Mouse (Mus musculus) forebrain, embryonic 14.5 days (tissue): ENCODE results near the gene Mamstr. TPM values are rescaled to one million over a fixed set of nuclear protein-coding genes. Genes with fewer than 3 reads are reported as not detected.

Experiments
- ATAC-seq: fragments of 200-750 bp; cut with Nextera tagmentation; 2 replicates; pipeline ENCODE4 v1.8.0; 2017; ENCODE audit warnings: mild to moderate bottlenecking, moderate library complexity
- DNase-seq: peaks from one replicate; pipeline ENCODE4 v3.0.0-alpha.2; 2015; ENCODE audit warnings: low spot score
- H3K27ac ChIP-seq: fragments of 300-500 bp; sonication (generic); 2 replicates; pipeline ENCODE4 v1.5.1; 2014; ENCODE audit warnings: low read depth, mild to moderate bottlenecking, control low read depth, low read length, moderate library complexity
- H3K27me3 ChIP-seq: fragments of 300-500 bp; sonication (generic); replicated peaks from 2 replicates; pipeline ENCODE4 v1.6.1; 2014; ENCODE audit warnings: low read length, control low read depth, mixed read lengths; ENCODE audit not compliant: control insufficient read depth, insufficient read depth
- H3K36me3 ChIP-seq: fragments of 300-500 bp; sonication (generic); 2 replicates; pipeline ENCODE4 v1.6.1; 2014; ENCODE audit warnings: low read length, control low read depth; ENCODE audit not compliant: control insufficient read depth, insufficient read depth
- H3K4me1 ChIP-seq: fragments of 300-500 bp; sonication (generic); 2 replicates; pipeline ENCODE4 v1.6.1; 2014; ENCODE audit warnings: antibody characterized with exemption, low read length, control low read depth; ENCODE audit not compliant: control insufficient read depth, insufficient read depth
- H3K4me2 ChIP-seq: fragments of 300-500 bp; sonication (generic); 2 replicates; pipeline ENCODE4 v1.6.1; 2014; ENCODE audit warnings: mild to moderate bottlenecking, control low read depth, low read length
- H3K4me3 ChIP-seq: fragments of 300-500 bp; sonication (generic); 2 replicates; pipeline ENCODE4 v1.5.1; 2014; ENCODE audit warnings: low read depth, low read length, control low read depth
- H3K9ac ChIP-seq: fragments of 300-500 bp; sonication (generic); 2 replicates; pipeline ENCODE4 v1.6.1; 2014; ENCODE audit warnings: mild to moderate bottlenecking, low read length, control low read depth, moderate library complexity
- H3K9me3 ChIP-seq: fragments of 300-500 bp; sonication (generic); replicated peaks from 2 replicates; pipeline ENCODE4 v1.6.1; 2016; ENCODE audit warnings: low read length, control low read depth, mixed read lengths; ENCODE audit not compliant: control insufficient read depth
- WGBS: fragments of 180-500 bp; shearing (Covaris S2); extraction: QIAGEN DNeasy Blood & Tissue Kit; methylation state at CpG from one replicate; pipeline ENCODE4 v1.1.7; 2014; 5-methylcytosine and 5-hydroxymethylcytosine counted together
- polyA plus RNA-seq: library from polyadenylated mRNA; unstranded; fragments of >200 nt; fragmentation: Nextera tagmentation; extraction: Ambion mirVana; gene quantifications from 2 replicates; pipeline ENCODE4 v1.2.1, GENCODE M21; 2014

Gene Mamstr
- polyA plus RNA-seq = 1.3 and 1.9 TPM in 2 replicates

DNA sequence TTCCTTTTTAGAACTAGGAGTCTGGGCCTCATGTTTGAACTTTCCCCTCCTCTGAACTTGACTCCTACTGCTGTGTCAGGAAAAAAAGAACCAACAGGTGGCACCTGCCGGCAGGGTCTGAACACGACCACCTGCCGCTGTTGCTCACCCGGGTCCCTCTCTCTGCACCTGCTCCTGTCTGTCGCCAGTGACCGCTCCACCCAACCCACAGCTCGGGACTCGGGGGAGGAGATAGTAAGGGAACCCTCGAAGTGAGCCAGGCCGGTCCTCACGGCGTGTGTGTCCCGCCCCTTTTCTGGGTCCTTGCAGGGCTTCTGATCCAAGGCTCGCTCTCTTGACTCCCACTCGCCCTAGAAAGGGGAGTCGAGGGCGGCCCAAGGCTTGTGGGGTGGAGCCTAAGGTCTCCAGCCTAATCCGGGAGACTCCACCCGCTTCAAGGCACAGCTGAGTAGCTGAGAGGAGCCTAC, at the start of gene Mamstr:
Gene Mamstr (plus strand): TSS at position 417 of the 467 bp plus-strand sequence.
- Histone ChIP-seq H3K4me3 (no peak within 1 kb of the TSS), H3K4me1 (peaks cover 11% of the 10 kb centered on the region), H3K27ac (no peak within 1 kb of the TSS), H3K36me3 (no peaks in the 10 kb centered on the region; the same call in 1 of the 2 replicates), H3K9me3 (no peaks in the 10 kb centered on the region), H3K4me2 (no peak within 1 kb of the TSS), H3K9ac (no peak within 1 kb of the TSS), H3K27me3 (no peaks in the 10 kb centered on the region)
- DNase-seq = no peak
- WGBS = 28% methylated on average over 19 of the region's 19 CpGs
- ATAC-seq = no peak

GRCm38 (mm10) chr7:45590874-45591273, 48.9 kb upstream of the Mamstr start:
- no peaks in the 10 kb centered on the region for H3K27me3 ChIP-seq
- H3K27ac ChIP-seq = no peak overlapping the region
- no peak overlapping the region for H3K4me3 ChIP-seq
- peaks cover 1% of the 10 kb centered on the region; the same call in 1 of the 2 replicates for H3K36me3 ChIP-seq
- H3K4me1 ChIP-seq = no peaks in the 10 kb centered on the region
- no peak overlapping the region for H3K9ac ChIP-seq
- no peak for ATAC-seq
- DNase-seq = peak; percentile 25
- H3K4me2 ChIP-seq = no peak overlapping the region
- no peaks in the 10 kb centered on the region for H3K9me3 ChIP-seq
- WGBS = 63% methylated on average over 3 of the region's 3 CpGs

- no peaks in the 10 kb centered on the region for H3K27me3 ChIP-seq
- H3K4me2 ChIP-seq = no peak overlapping the region
- no peaks in the 10 kb centered on the region for H3K36me3 ChIP-seq
- H3K4me1 ChIP-seq = no peaks in the 10 kb centered on the region
- ATAC-seq = no peak
- no peak overlapping the region for H3K4me3 ChIP-seq
- DNase-seq = no peak
- 80% methylated on average over 7 of the region's 7 CpGs for WGBS
- H3K27ac ChIP-seq = no peak overlapping the region
- H3K9me3 ChIP-seq = no peaks in the 10 kb centered on the region
- no peak overlapping the region for H3K9ac ChIP-seq
Observed at GRCm38 (mm10) chr7:45591880-45592279, 47.9 kb upstream of the Mamstr start.

DNA sequence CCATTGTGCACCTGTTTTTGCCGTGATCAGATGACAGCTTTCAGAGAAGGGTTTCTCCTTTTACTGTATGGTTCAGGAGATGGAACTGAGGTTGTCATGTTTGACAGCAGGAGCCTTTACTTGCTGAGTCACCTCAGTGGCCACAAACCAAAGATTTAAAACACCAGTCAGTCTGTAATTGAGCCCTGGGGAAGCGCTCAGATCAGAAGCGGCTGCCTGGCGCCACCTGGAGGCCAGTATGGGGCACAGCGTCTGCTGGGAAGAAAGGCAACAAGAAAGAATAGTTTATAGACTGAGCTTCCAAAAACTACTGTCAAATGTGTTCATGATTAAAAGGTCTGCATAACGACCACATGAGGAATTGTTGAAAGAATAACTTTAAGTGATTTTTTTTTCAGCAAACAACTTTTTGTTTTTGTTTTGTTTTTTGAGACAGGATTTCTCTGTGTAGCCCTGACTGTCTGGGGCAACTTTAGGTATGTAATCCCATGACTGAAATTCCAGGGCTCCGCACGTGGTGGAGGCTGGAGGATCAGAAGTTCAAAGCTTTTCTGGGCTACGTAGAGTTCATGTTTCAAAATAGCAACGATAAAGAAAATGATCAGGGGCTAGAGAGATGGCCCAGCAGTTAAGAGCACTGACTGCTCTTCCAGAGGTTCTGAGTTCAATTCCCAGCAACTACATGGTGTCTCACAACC, 46.5 kb upstream of the Mamstr start:
- Histone ChIP-seq H3K27ac (no peak overlapping the region), H3K9me3 (no peaks in the 10 kb centered on the region), H3K4me3 (no peak overlapping the region), H3K4me1 (no peaks in the 10 kb centered on the region), H3K36me3 (no peaks in the 10 kb centered on the region), H3K9ac (no peak overlapping the region), H3K4me2 (no peak overlapping the region), H3K27me3 (no peaks in the 10 kb centered on the region)
- ATAC-seq (no peak), DNase-seq (peak; percentile 76)
- 28% methylated on average over 10 of the region's 10 CpGs for WGBS

- Histone ChIP-seq H3K9ac (no peak overlapping the region), H3K27me3 (no peaks in the 10 kb centered on the region), H3K27ac (no peak overlapping the region), H3K9me3 (no peaks in the 10 kb centered on the region), H3K36me3 (no peaks in the 10 kb centered on the region), H3K4me2 (no peak overlapping the region), H3K4me3 (no peak overlapping the region), H3K4me1 (no peaks in the 10 kb centered on the region)
- ATAC-seq = no peak
- DNase-seq = no peak
- WGBS = 78% methylated on average over 4 of the region's 4 CpGs
Observed at GRCm38 (mm10) chr7:45595176-45595575, 44.6 kb upstream of the Mamstr start.

- Histone ChIP-seq H3K4me3 (no peak overlapping the region), H3K4me2 (no peak overlapping the region), H3K27ac (no peak overlapping the region), H3K9ac (no peak overlapping the region), H3K27me3 (no peaks in the 10 kb centered on the region), H3K9me3 (no peaks in the 10 kb centered on the region), H3K36me3 (no peaks in the 10 kb centered on the region), H3K4me1 (no peaks in the 10 kb centered on the region)
- DNase-seq = no peak
- 82% methylated on average over 1 of the region's 1 CpGs for WGBS
- no peak for ATAC-seq
Observed at GRCm38 (mm10) chr7:45596107-45596506, 43.7 kb upstream of the Mamstr start.

GRCm38 (mm10) chr7:45597013-45597412, 42.8 kb upstream of the Mamstr start:
- Histone ChIP-seq H3K4me3 (no peak overlapping the region), H3K4me1 (no peaks in the 10 kb centered on the region), H3K27ac (no peak overlapping the region), H3K9ac (no peak overlapping the region), H3K4me2 (no peak overlapping the region), H3K36me3 (no peaks in the 10 kb centered on the region), H3K9me3 (no peaks in the 10 kb centered on the region), H3K27me3 (no peaks in the 10 kb centered on the region)
- WGBS = 83% methylated on average over 5 of the region's 5 CpGs
- DNase-seq = no peak
- ATAC-seq = no peak

DNA sequence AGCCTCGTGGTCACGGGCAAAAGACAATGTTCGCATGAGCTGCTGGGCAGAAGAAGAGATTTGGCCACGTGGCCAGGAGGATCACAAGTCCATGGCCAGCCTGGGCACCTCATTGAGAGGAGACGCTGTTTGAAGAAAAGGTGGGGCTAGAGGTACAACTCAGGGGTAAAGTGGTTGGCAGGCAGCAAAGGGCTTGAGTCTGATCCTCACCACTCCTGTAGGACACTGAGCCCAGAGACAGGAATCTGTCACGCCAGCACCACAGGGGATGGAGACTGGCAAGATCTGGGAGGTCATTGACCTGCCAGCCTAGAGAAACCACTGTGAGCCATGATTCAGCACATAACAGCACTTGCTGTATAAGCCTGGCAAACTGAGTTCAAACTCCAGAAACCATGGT, 42.2 kb upstream of the Mamstr start:
- DNase-seq = no peak
- H3K27ac ChIP-seq = no peak overlapping the region
- H3K9me3 ChIP-seq = no peaks in the 10 kb centered on the region
- no peaks in the 10 kb centered on the region for H3K27me3 ChIP-seq
- H3K4me2 ChIP-seq = no peak overlapping the region
- H3K36me3 ChIP-seq = no peaks in the 10 kb centered on the region
- ATAC-seq = no peak
- no peak overlapping the region for H3K9ac ChIP-seq
- no peak overlapping the region for H3K4me3 ChIP-seq
- no peaks in the 10 kb centered on the region for H3K4me1 ChIP-seq
- WGBS = 91% methylated on average over 6 of the region's 6 CpGs
